Mouse (Mus musculus): ENCODE results near the gene Sdr39u1.

The Sdr39u1 gene

DNA sequence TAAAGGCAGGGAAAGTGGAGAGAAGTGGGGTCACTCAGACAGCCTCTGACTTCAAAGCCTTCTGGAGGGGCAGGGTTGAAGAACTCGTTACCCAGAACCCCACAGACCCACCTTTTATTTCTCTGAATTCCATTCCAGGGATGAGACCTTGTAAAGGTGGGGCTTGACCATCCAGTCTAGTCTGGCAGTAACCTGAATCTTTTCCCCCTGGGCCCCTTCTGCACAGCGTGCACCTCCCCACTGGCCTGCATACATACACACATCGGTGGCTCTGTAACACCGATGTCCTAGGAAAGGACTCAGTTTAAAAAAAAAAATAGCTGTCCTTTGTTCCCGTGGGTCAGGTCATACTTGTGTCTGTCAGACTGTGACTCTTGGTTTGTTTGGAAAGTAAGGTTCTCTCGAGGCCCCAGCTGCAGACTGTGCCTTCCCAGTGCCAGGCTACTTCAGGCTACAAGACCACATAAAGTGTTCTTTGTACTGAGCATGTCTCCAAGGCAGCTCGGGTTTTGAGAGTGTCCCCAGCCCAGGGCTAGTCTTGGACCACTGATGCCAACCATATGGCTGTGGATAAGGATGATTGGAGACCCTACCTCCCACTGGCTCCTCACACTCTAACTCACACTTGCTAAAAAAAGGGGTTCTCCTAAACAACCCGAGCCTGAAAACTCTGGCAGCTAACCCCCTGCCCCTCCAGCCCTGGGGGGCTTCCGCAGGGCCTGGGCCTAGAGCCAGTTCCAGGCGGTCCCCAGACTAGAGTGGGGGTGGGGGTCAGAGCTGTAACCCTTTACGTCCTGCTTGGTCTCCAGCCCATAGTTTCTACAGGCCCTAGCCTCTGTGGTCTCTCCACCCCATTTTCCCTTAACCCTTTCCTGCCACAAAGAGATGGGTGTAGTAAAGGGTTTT, 47.2 kb downstream of the Sdr39u1 start:
- DNase-seq, result peak; percentile 94

- DNase-seq, result no peak
Observed at GRCm38 (mm10) chr14:55850885-55851284, 49.2 kb downstream of the Sdr39u1 start.
